Mouse (Mus musculus): ENCODE measurements around the gene Zfp629.

Gene Zfp629

DNA sequence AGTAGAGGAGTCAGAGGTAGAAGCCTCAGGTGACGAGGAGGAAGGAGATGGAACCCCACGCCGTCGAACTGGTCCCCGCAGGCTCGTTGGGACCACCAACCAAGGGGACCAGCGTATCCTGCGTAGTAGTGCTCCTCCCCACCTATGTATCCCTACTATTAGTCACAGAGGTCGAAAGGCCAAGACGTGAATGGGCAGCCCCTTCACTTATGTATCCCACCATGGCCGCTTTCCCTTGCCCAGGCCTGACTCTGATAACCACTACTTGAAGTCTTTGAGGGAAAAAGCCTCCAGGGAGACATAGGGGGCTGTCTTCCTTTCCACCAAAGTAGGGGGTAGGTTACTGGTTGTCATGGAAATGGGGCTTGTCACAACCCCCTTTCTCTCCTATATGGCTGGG lies 55.0 kb downstream of the Zfp629 start:
- no peak for DNase-seq
